Mouse (Mus musculus) cerebellum, adult 18-20 months (tissue): ENCODE data around the gene Cic.
A peak's percentile ranks its signal among the peaks of the same experiment; 100 is the strongest.

Source experiments
- DNase-seq, 2 experiments: peaks; one replicate each; pipeline ENCODE4 v3.0.0; 2021

The Cic gene

GRCm38 (mm10) chr7:25284766-25285165 is 17.3 kb downstream of the Cic start:
- peak in 1 of 2 experiments; percentile 39 for DNase-seq

- no peak for DNase-seq
Measured at GRCm38 (mm10) chr7:25285511-25286238, 18.2 kb downstream of the Cic start.

GRCm38 (mm10) chr7:25286989-25287388 is 19.5 kb downstream of the Cic start:
- DNase-seq, result no peak

- no peak for DNase-seq
Measured at GRCm38 (mm10) chr7:25288011-25288410, 20.5 kb downstream of the Cic start.

GRCm38 (mm10) chr7:25288721-25289120 is 21.2 kb downstream of the Cic start:
- DNase-seq, result no peak

- DNase-seq, result no peak
Measured at GRCm38 (mm10) chr7:25289925-25290324, 22.4 kb downstream of the Cic start.

GRCm38 (mm10) chr7:25290463-25290862 is 23.0 kb downstream of the Cic start:
- no peak for DNase-seq

GRCm38 (mm10) chr7:25290911-25291310 is 23.4 kb downstream of the Cic start:
- peak in 1 of 2 experiments; percentile 52 for DNase-seq

- DNase-seq, result no peak
Measured at GRCm38 (mm10) chr7:25292107-25292506, 24.6 kb downstream of the Cic start.

- no peak for DNase-seq
Measured at GRCm38 (mm10) chr7:25293191-25293739, 25.8 kb downstream of the Cic start.

- no peak for DNase-seq
Measured at GRCm38 (mm10) chr7:25294495-25294894, 27.0 kb downstream of the Cic start.

- DNase-seq, result no peak
Measured at GRCm38 (mm10) chr7:25294960-25295722, 27.6 kb downstream of the Cic start.

GRCm38 (mm10) chr7:25296945-25297453 is 29.5 kb downstream of the Cic start:
- DNase-seq, result peak in 1 of 2 experiments; percentile 46

- DNase-seq, result peak; percentile 89 to 93
Measured at GRCm38 (mm10) chr7:25297454-25298325, 30.2 kb downstream of the Cic start, which contains the start of gene Pafah1b3. Gene Pafah1b3, minus strand, starts transcription at chr7:25297986.

GRCm38 (mm10) chr7:25301063-25301462 is 33.6 kb downstream of the Cic start, which contains the start of gene Prr19:
Gene Prr19, plus strand, starts transcription at chr7:25301411.
- DNase-seq, result peak in 1 of 2 experiments; percentile 13

- DNase-seq, result no peak
Measured at GRCm38 (mm10) chr7:25303003-25303684, 35.6 kb downstream of the Cic start.

- no peak for DNase-seq
Measured at GRCm38 (mm10) chr7:25303685-25304006, 36.1 kb downstream of the Cic start.

GRCm38 (mm10) chr7:25305481-25305880 is 38.0 kb downstream of the Cic start:
- DNase-seq, result peak in 1 of 2 experiments; percentile 25

GRCm38 (mm10) chr7:25305956-25306613 is 38.6 kb downstream of the Cic start, which contains the start of gene Tmem145:
Gene Tmem145, plus strand, starts transcription at chr7:25306106.
- peak; percentile 73 to 84 for DNase-seq

- no peak for DNase-seq
Measured at GRCm38 (mm10) chr7:25306614-25306996, 39.1 kb downstream of the Cic start.

- DNase-seq, result no peak
Measured at GRCm38 (mm10) chr7:25308702-25309318, 41.3 kb downstream of the Cic start.
